Mouse (Mus musculus) intestine, postnatal 0 days (tissue): ENCODE measurements around the gene Plrg1. TPM values are rescaled to one million over a fixed set of nuclear protein-coding genes. Genes with fewer than 3 reads are reported as not detected.

Source experiments
- ATAC-seq: fragments of 200-750 bp; cut with Nextera tagmentation; 2 replicates; pipeline ENCODE4 v1.8.0; 2017; ENCODE audit warnings: mild to moderate bottlenecking, moderate TSS enrichment, moderate library complexity
- H3K27ac ChIP-seq: fragments of 300-500 bp; sonication (generic); 2 replicates; pipeline ENCODE4 v1.5.1; 2014; ENCODE audit warnings: mild to moderate bottlenecking, low read depth, low read length, moderate library complexity
- H3K27me3 ChIP-seq: fragments of 300-500 bp; sonication (generic); replicated peaks from 2 replicates; pipeline ENCODE4 v1.6.1; 2014; ENCODE audit warnings: low read length, mixed read lengths; ENCODE audit not compliant: control insufficient read depth, insufficient read depth
- H3K36me3 ChIP-seq: fragments of 300-500 bp; sonication (generic); 2 replicates; pipeline ENCODE4 v1.6.1; 2014; ENCODE audit warnings: mild to moderate bottlenecking, moderate library complexity; ENCODE audit not compliant: control insufficient read depth, insufficient read depth
- H3K4me1 ChIP-seq: fragments of 300-500 bp; sonication (generic); replicated peaks from 2 replicates; pipeline ENCODE4 v1.6.1; 2014; ENCODE audit warnings: antibody characterized with exemption, low read length, mixed read lengths; ENCODE audit not compliant: control insufficient read depth, insufficient read depth
- H3K4me2 ChIP-seq: fragments of 300-500 bp; sonication (generic); replicated peaks from 2 replicates; pipeline ENCODE4 v1.6.1; 2014; ENCODE audit warnings: low read depth, mild to moderate bottlenecking, moderate library complexity
- H3K4me3 ChIP-seq: fragments of 300-500 bp; sonication (generic); 2 replicates; pipeline ENCODE4 v1.5.1; 2014; ENCODE audit warnings: low read depth, low read length
- H3K9ac ChIP-seq: fragments of 300-500 bp; sonication (generic); 2 replicates; pipeline ENCODE4 v1.6.1; 2014; ENCODE audit warnings: mild to moderate bottlenecking, low read depth, low read length
- H3K9me3 ChIP-seq: fragments of 300-500 bp; sonication (generic); 2 replicates; pipeline ENCODE4 v1.6.1; 2016; ENCODE audit warnings: mixed run types; ENCODE audit not compliant: control insufficient read depth
- CTCF ChIP-seq: sonication (generic); IDR thresholded peaks from 2 replicates; pipeline ENCODE4 v1.5.1; 2016; ENCODE audit warnings: low read depth, mild to moderate bottlenecking, control low read depth, antibody characterized with exemption, moderate library complexity
- WGBS: fragments of 180-500 bp; shearing (Covaris S2); extraction: QIAGEN DNeasy Blood & Tissue Kit; methylation state at CpG from one replicate; pipeline ENCODE4 v1.1.7; 2014; 5-methylcytosine and 5-hydroxymethylcytosine counted together
- polyA plus RNA-seq: library from polyadenylated mRNA; unstranded; fragments of >200 nt; fragmentation: Nextera tagmentation; extraction: Ambion mirVana; gene quantifications from 2 replicates; pipeline ENCODE4 v1.2.1, GENCODE M21; 2015

Gene Plrg1
- polyA plus RNA-seq, result 36.3 and 38.0 TPM in 2 replicates

DNA sequence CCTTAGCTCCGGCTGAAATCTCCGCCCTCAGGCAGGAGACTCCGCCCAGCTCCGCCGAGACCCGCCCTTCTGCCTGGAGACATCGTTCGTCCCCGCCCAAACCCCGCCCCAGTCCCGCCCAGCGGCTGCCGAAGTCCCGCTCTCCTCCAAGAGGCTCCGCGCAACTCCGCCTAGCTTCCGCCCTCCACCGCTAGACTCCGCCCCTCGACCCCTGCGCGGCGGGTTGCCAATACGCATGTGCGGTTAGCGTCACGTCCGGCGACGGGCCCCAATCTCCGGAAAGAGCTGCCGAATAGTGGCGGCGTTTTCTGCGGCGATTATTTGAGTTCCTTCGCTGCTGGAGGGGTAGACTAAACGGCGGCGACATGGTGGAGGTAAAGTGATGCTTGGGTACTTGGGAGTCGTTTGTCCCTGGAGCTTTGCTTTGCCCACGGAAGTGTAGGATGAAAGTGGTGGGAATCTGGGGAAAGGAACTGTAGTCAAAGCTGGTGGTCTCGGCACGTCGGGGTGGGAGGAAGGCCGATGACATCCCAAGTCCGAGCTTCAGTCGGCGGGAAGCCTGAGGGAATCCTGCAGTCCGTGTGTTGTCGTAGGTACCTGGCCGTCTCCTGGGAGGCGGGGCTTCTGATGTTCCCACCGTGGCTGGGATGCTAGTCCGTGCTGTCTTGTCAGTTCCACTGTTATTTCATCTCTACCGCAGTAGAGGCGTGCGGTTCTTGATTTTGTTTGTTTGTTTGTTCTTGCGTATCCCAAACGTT lies at the start of gene Plrg1:
Gene Plrg1 (plus strand): TSS at position 242 of the 758 bp plus-strand sequence.
- H3K4me2 ChIP-seq, result peak within 1 kb of the TSS; percentile 66
- peak within 1 kb of the TSS; percentile 17; the same call in 1 of the 2 replicates for H3K27ac ChIP-seq
- no peaks in the 10 kb centered on the region for H3K9me3 ChIP-seq
- peak within 1 kb of the TSS; percentile 70 for H3K9ac ChIP-seq
- H3K27me3 ChIP-seq, result no peaks in the 10 kb centered on the region
- TF ChIP-seq CTCF, result peak; percentile 29
- WGBS, result under 1% methylated on average over 61 of the region's 61 CpGs
- peak within 1 kb of the TSS; percentile 81 for H3K4me3 ChIP-seq
- ATAC-seq, result peak; percentile 99
- H3K36me3 ChIP-seq, result peaks cover 21% of the 10 kb centered on the region
- 0 out of 2 replicates have a peak, but pooled peaks cover 3% of the 10 kb centered on the region for H3K4me1 ChIP-seq

DNA sequence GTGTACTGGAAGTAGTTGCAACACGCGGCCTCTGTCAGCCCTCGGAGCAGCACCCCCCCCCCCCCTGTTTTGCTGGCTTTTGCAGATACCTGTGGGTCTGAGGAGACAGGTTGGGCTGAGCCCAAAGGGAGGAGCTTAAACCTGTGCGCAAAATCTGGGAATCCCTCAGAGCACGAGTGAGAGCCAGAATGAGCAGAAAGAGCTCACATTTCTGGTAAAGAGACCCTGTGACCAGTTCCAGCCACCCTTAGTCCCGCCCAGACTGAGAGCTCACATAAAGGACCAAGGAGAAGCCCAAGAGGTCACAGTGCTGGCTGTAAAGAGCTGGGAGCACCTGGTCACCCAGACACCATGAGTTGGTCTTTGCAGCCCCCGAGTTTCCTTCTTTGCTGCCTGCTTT lies 47.8 kb upstream of the Plrg1 start, which contains the start of gene Fgg:
Gene Fgg (plus strand): TSS at position 168 of the 400 bp plus-strand sequence.
- Histone ChIP-seq H3K4me1 (no peaks in the 10 kb centered on the region), H3K27me3 (no peaks in the 10 kb centered on the region), H3K9me3 (no peaks in the 10 kb centered on the region), H3K4me3 (no peak within 1 kb of the TSS), H3K36me3 (no peaks in the 10 kb centered on the region), H3K4me2 (no peak within 1 kb of the TSS), H3K9ac (no peak within 1 kb of the TSS), H3K27ac (no peak within 1 kb of the TSS)
- WGBS, result 39% methylated on average over 7 of the region's 7 CpGs
- no peak for TF ChIP-seq CTCF
- no peak for ATAC-seq

DNA sequence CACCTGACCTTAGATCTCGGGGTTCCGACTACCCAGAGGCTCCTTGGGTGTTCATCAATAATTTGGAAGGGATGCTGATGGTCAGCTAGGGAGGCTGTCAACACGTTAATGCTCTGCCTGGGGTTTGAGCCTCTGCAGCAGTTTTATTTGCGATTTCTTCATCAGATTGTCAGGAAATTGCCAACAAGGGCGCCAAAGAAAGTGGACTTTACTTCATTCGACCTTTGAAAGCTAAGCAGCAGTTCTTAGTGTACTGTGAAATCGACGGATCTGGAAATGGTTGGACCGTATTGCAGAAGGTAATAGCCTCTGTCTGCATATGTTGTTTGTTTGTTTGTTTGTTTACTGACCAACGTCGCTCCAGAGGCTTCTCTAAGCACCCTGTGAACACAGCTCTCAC lies 45.0 kb upstream of the Plrg1 start:
- no peak for TF ChIP-seq CTCF
- Histone ChIP-seq H3K9ac (no peak overlapping the region), H3K4me1 (no peaks in the 10 kb centered on the region), H3K9me3 (no peaks in the 10 kb centered on the region), H3K36me3 (no peaks in the 10 kb centered on the region), H3K27ac (no peak overlapping the region), H3K4me3 (no peak overlapping the region), H3K4me2 (no peak overlapping the region), H3K27me3 (no peaks in the 10 kb centered on the region)
- peak; percentile 22; the same call in 1 of the 2 replicates for ATAC-seq
- 57% methylated on average over 11 of the region's 11 CpGs for WGBS

DNA sequence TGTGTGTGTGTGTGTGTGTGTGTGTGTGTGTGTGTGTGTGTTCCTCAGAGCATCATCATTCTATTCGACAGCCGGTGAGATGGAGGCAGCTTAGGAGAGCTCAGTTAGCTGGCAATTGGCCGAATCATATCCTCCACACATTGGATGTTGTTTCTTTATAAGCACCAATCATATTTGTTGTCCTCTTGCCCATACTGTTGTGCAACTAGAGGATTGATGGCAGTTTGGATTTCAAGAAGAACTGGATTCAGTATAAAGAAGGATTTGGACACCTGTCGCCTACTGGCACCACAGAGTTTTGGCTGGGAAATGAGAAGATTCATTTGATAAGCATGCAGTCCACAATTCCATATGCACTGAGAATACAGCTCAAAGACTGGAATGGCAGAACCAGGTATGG lies 44.2 kb upstream of the Plrg1 start:
- H3K36me3 ChIP-seq, result no peaks in the 10 kb centered on the region
- H3K27ac ChIP-seq, result no peak overlapping the region
- ATAC-seq, result no peak

DNA sequence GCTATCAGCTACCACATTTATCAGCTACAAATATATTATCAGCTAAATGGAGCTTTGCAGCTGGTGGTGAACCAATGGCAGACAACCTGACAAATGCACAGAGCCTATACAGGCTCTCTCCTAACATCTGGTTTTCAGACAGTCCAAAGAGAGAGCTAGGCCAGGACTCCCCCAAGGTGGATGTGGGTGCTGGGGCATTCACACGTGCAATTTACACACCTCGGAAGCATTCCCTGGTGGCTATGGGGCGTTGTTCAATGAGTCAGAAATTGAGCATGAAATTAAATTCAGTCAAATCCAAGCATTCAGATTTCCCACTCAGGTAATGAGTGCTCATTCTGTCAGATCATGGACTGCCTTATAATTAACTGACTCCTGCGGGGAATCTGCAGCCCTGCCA lies 43.8 kb upstream of the Plrg1 start:
- no peak for TF ChIP-seq CTCF
- no peaks in the 10 kb centered on the region for H3K9me3 ChIP-seq
- no peak overlapping the region for H3K9ac ChIP-seq
- no peaks in the 10 kb centered on the region for H3K36me3 ChIP-seq
- H3K4me2 ChIP-seq, result no peak overlapping the region
- no peak for ATAC-seq
- H3K4me3 ChIP-seq, result no peak overlapping the region
- no peaks in the 10 kb centered on the region for H3K27me3 ChIP-seq
- 85% methylated on average over 4 of the region's 4 CpGs for WGBS
- no peak overlapping the region for H3K27ac ChIP-seq
- H3K4me1 ChIP-seq, result no peaks in the 10 kb centered on the region

More for the DNA sequence above, 44.2 kb upstream of the Plrg1 start:
- Histone ChIP-seq H3K9me3 (no peaks in the 10 kb centered on the region), H3K4me2 (no peak overlapping the region), H3K4me3 (no peak overlapping the region), H3K9ac (no peak overlapping the region), H3K27me3 (no peaks in the 10 kb centered on the region), H3K4me1 (no peaks in the 10 kb centered on the region)
- TF ChIP-seq CTCF, result no peak
- 92% methylated on average over 4 of the region's 4 CpGs for WGBS

DNA sequence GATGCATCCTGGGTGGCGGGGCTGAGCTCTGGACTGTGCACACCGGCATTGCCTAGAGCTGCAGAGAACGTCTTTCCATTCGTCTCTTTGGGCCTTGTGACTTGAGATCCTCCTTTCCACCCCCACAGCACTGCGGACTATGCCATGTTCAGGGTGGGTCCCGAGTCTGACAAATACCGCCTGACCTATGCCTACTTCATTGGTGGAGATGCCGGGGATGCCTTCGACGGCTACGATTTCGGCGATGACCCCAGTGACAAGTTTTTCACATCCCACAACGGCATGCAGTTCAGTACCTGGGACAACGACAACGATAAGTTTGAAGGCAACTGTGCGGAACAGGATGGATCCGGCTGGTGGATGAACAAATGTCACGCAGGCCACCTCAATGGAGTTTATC lies 42.7 kb upstream of the Plrg1 start:
- no peak for TF ChIP-seq CTCF
- Histone ChIP-seq H3K27ac (no peak overlapping the region), H3K4me2 (no peak overlapping the region), H3K36me3 (no peaks in the 10 kb centered on the region), H3K4me3 (no peak overlapping the region), H3K27me3 (no peaks in the 10 kb centered on the region), H3K9me3 (no peaks in the 10 kb centered on the region), H3K4me1 (no peaks in the 10 kb centered on the region), H3K9ac (no peak overlapping the region)
- WGBS, result 92% methylated on average over 19 of the region's 19 CpGs
- no peak for ATAC-seq
